Comparison of ENCODE assay signal across 19 mouse cellular contexts in the genomic region with DNA sequence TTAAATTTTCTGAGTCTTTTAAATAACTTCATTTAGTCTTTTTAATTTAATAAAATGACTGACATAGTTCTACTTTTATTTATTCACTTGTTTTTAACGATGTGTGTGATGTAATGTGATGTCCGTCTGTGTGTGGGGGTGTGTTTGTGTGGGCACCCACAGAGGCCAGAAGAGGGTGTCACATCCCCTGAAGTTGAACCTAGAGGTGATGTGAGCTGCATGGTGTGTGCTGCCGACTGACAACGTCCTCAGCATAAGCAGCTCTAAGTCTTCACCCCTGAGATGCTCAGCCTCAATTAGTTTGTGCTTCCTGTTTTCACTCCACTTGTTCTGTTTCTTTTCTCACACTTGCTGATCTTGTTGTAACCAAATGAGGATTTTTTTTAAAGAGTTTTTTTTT.
"Had no signal": no experiment of that assay in that cellular context is flagged by ENCODE, and none has a peak within 500 bp of the region (broad histone marks: within the 10 kb centered on the region; RNA-seq: fewer than 3 reads in every experiment).

No protein-coding gene starts in this region.

- ATAC-seq: intestine, embryonic 16.5 days; lung, postnatal 0 days; midbrain, embryonic 15.5 days had no signal

- H3K4me2 ChIP-seq: liver, embryonic 13.5 days; lung, embryonic 14.5 days; midbrain, embryonic 12.5 days; midbrain, embryonic 15.5 days; neural tube, embryonic 12.5 days; neural tube, embryonic 15.5 days had no signal

- H3K27ac ChIP-seq: left cerebral cortex, adult 2 months; liver, embryonic 13.5 days; macrophage; midbrain, embryonic 12.5 days; midbrain, embryonic 15.5 days; neural tube, embryonic 12.5 days; neural tube, embryonic 15.5 days; stomach, postnatal 0 days had no signal

- H3K27me3 ChIP-seq: liver, embryonic 13.5 days; midbrain, embryonic 12.5 days; midbrain, embryonic 15.5 days; neural tube, embryonic 12.5 days; neural tube, embryonic 15.5 days had no signal

- DNase-seq: kidney, adult 18-20 months; kidney, postnatal 10 days; kidney, postnatal 36 days; layer of hippocampus, postnatal 36 days; liver, embryonic 13.5 days; lung, embryonic 14.5 days; retina, postnatal 1 day; right cerebral cortex, postnatal 25 days; thymus, adult 2 months; thymus, postnatal 25 days had no signal

- H3K9me3 ChIP-seq: liver, embryonic 13.5 days; midbrain, embryonic 12.5 days; midbrain, embryonic 15.5 days; neural tube, embryonic 12.5 days; neural tube, embryonic 15.5 days had no signal

- H3K36me3 ChIP-seq: liver, embryonic 13.5 days; midbrain, embryonic 12.5 days; midbrain, embryonic 15.5 days; neural tube, embryonic 12.5 days; neural tube, embryonic 15.5 days had no signal

- H3K4me1 ChIP-seq: liver, embryonic 13.5 days; midbrain, embryonic 12.5 days; midbrain, embryonic 15.5 days; neural tube, embryonic 12.5 days; neural tube, embryonic 15.5 days had no signal

- H3K9ac ChIP-seq: liver, embryonic 13.5 days; lung, embryonic 14.5 days; midbrain, embryonic 12.5 days; midbrain, embryonic 15.5 days; neural tube, embryonic 12.5 days; neural tube, embryonic 15.5 days had no signal

- H3K4me3 ChIP-seq: left cerebral cortex, adult 2 months; liver, embryonic 13.5 days; midbrain, embryonic 12.5 days; midbrain, embryonic 15.5 days; neural tube, embryonic 12.5 days; neural tube, embryonic 15.5 days had no signal
